ENCODE assay signal across 7 mouse cellular contexts in the genomic region with DNA sequence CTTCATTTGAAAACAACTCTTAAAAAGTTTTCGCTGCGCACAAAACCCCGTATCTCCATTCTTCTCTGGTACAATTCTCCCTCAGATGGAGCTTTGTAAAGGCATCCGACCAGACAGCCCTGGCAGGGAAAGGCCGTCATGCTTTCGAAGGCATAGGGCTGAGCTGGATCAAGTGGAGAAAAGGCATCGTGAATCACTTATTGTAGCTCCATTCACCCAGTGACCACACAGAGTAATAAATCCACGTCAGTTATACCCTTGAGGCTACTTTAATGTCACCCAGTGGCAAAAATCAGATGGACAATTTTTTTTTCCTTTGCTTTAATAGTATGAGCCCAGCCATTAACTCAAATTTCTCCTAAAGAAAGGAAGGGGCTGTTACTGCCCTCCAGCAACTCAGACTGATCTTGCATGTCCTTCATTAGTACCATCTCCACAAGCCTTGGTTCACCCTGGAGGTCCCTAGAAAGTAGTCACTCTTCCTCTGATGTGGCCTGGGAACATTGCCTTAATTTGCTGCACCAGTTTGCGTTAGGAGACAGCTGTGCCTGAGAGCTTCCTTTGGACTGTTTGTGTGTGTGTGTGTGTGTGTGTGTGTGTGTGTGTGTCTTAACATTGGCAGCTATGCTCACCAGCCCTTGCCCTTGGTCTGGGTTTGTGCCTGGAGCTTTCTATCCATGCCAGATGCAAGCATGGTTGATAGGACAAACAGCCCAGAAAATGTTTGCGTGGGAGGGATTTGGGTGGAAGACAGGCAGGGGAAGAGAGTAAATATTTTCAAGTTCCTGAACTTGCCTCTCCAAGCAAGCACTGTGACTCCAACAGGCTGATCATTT.
DNase-seq lines count a peak whose midpoint lies in the region; ATAC-seq and TF ChIP-seq lines count a peak whose summit lies in the region.

No protein-coding gene starts in this region.

- 54% methylated on average over 10 of the region's 10 CpGs for WGBS in stomach, embryonic 14.5 days
- WGBS in stomach, postnatal 0 days, result 55% methylated on average over 10 of the region's 10 CpGs
- 49% methylated on average over 10 of the region's 10 CpGs for WGBS in kidney, adult 2 months

- H3K4me3 ChIP-seq in stomach, embryonic 14.5 days (ENCODE audit: low read depth, low read length), result no peak overlapping the region
- no peak overlapping the region for H3K4me3 ChIP-seq in stomach, postnatal 0 days (ENCODE audit: low read depth, low read length)
- H3K4me3 ChIP-seq in kidney, adult 2 months (ENCODE audit: insufficient read depth, low read depth, low read length), result no peak overlapping the region

- no peak for TF ChIP-seq EP300 in stomach, postnatal 0 days (optimal IDR thresholded peaks at IDR 0.05)

- H3K4me2 ChIP-seq in stomach, embryonic 14.5 days (replicated peaks; ENCODE audit: low read depth, low read length), result no peak overlapping the region
- H3K4me2 ChIP-seq in stomach, postnatal 0 days (replicated peaks; ENCODE audit: low read depth), result no peak overlapping the region

- no peak for TF ChIP-seq CTCF in stomach, postnatal 0 days (IDR thresholded peaks at IDR 0.05; ENCODE audit: low read depth)
- no peak for TF ChIP-seq CTCF in kidney, adult 2 months (conservative IDR thresholded peaks at IDR 0.05; ENCODE audit: insufficient read depth, insufficient read length, low read depth, low read length)

- DNase-seq in stomach, postnatal 0 days (ENCODE audit: low spot score), result no peak
- peak; percentile 20 to 28 for DNase-seq in gastrocnemius, adult 8-10 months (ENCODE audit: low spot score in 2 of 2)
- peak; percentile 23 for DNase-seq in kidney, adult 2 months
- DNase-seq in ovary, postnatal 14 days (ENCODE audit: low spot score), result peak; percentile 11
- DNase-seq in urinary bladder, adult 18-20 months (ENCODE audit: low spot score in 2 of 2), result no peak
- no peak for DNase-seq in thymus, adult 18-20 months

- no peaks in the 10 kb centered on the region for H3K9me3 ChIP-seq in stomach, embryonic 14.5 days (ENCODE audit: control insufficient read depth, low read depth, low read length)
- no peaks in the 10 kb centered on the region for H3K9me3 ChIP-seq in stomach, postnatal 0 days (ENCODE audit: control insufficient read depth, low read length)

- 0 out of 2 replicates have a peak, but pooled peaks cover 6% of the 10 kb centered on the region for H3K4me1 ChIP-seq in stomach, embryonic 14.5 days (ENCODE audit: control insufficient read depth, insufficient read depth, low read length)
- no peaks in the 10 kb centered on the region for H3K4me1 ChIP-seq in stomach, postnatal 0 days (replicated peaks; ENCODE audit: control insufficient read depth, insufficient read depth)
- H3K4me1 ChIP-seq in kidney, adult 2 months (ENCODE audit: control insufficient read depth, insufficient read depth, low read length), result peaks cover 4% of the 10 kb centered on the region; the same call in 1 of the 2 replicates

- no peak for ATAC-seq in stomach, embryonic 14.5 days (ENCODE audit: insufficient number of reproducible peaks, insufficient read depth, low FRiP score, low read depth)
- no peak for ATAC-seq in stomach, postnatal 0 days (ENCODE audit: low FRiP score, low TSS enrichment)

- peak overlapping the region; percentile 62 for H3K27ac ChIP-seq in stomach, embryonic 14.5 days (ENCODE audit: low read length)
- no peak overlapping the region for H3K27ac ChIP-seq in stomach, postnatal 0 days (replicated peaks)
- peak overlapping the region; percentile 17; the same call in 1 of the 2 replicates for H3K27ac ChIP-seq in kidney, adult 2 months (ENCODE audit: insufficient read depth, low read depth, low read length)

- TF ChIP-seq POLR2A in kidney, adult 2 months (IDR thresholded peaks at IDR 0.05; ENCODE audit: low read depth, low read length), result no peak

- no peaks in the 10 kb centered on the region for H3K36me3 ChIP-seq in stomach, embryonic 14.5 days (ENCODE audit: control insufficient read depth, insufficient read depth, low read length)
- H3K36me3 ChIP-seq in stomach, postnatal 0 days (ENCODE audit: control insufficient read depth, insufficient read depth, low read length), result no peaks in the 10 kb centered on the region
- H3K36me3 ChIP-seq in kidney, adult 2 months (ENCODE audit: control insufficient read depth, insufficient read depth, low read length), result no peaks in the 10 kb centered on the region

- no peak overlapping the region for H3K9ac ChIP-seq in stomach, embryonic 14.5 days (replicated peaks; ENCODE audit: low read depth, low read length)
- no peak overlapping the region for H3K9ac ChIP-seq in stomach, postnatal 0 days (ENCODE audit: low read length)

- H3K27me3 ChIP-seq in stomach, embryonic 14.5 days (ENCODE audit: control insufficient read depth, insufficient read depth, low read length), result no peaks in the 10 kb centered on the region
- H3K27me3 ChIP-seq in stomach, postnatal 0 days (ENCODE audit: control insufficient read depth, insufficient read depth, low read length), result no peaks in the 10 kb centered on the region
- no peaks in the 10 kb centered on the region; the same call in 1 of the 2 replicates for H3K27me3 ChIP-seq in kidney, adult 2 months (replicated peaks; ENCODE audit: control insufficient read depth, insufficient read depth, low read length)

Comparison
In these comparisons a context has a peak if more than half of its experiments do, and no peak if none do; other contexts are left out.
1. DNase-seq: peak in gastrocnemius, adult 8-10 months (2 of 2), kidney, adult 2 months (single experiment) and ovary, postnatal 14 days (single experiment); none in stomach, postnatal 0 days (single experiment), urinary bladder, adult 18-20 months (0 of 2) and thymus, adult 18-20 months (0 of 2).